Mouse (Mus musculus) brain, embryonic 14.5 days (tissue): ENCODE measurements around the gene Banf1. TPM values are rescaled to one million over a fixed set of nuclear protein-coding genes. Genes with fewer than 3 reads are reported as not detected.
A peak's percentile ranks its signal among the peaks of the same experiment; 100 is the strongest.

Experiments
- DNase-seq: peaks from one replicate; pipeline ENCODE4 v3.0.0-alpha.2; 2011; ENCODE audit warnings: low read depth
- CTCF ChIP-seq: fragments of 200-500 bp; IDR thresholded peaks from 2 replicates; pipeline ENCODE4 v1.5.1; 2012; ENCODE audit warnings: inconsistent platforms, mild to moderate bottlenecking, moderate library complexity, borderline replicate concordance; ENCODE audit not compliant: insufficient read depth, insufficient read length; ENCODE audit errors: extremely low read depth
- POLR2A ChIP-seq: fragments of 200-500 bp; IDR thresholded peaks from 2 replicates; pipeline ENCODE4 v1.6.1; 2012; ENCODE audit warnings: mild to moderate bottlenecking, inconsistent platforms, borderline replicate concordance; ENCODE audit not compliant: poor library complexity, insufficient read depth, insufficient read length, severe bottlenecking; ENCODE audit errors: extremely low read depth
- polyA plus RNA-seq: library from polyadenylated mRNA; depleted of rRNA; stranded (reverse); fragments of >200 nt; gene quantifications from 2 replicates; pipeline ENCODE4 v1.2.3, GENCODE M21; 2012

Banf1 gene
- polyA plus RNA-seq, 1 experiment = 181 TPM

DNA sequence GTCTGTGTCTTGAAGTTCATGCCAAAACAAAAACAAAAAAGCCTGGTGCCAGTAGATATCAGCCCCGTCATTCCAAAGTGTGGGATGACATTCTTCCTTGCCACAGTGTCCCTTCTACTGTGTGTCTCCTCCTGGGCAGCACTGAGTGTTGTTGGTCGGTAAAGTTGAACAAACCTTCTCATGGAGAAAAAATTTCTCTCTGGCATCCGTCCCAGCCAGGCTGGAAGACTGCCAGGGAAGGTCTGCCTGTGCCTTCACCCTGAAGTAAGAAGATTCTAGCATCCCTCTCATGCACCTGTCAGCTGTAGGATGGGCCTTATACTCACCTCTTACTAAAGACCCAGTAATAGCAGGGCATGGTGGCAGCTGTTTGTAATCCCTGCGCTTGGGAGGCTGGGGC lies 25.9 kb upstream of the Banf1 start:
- TF ChIP-seq POLR2A = no peak
- no peak for TF ChIP-seq CTCF

DNA sequence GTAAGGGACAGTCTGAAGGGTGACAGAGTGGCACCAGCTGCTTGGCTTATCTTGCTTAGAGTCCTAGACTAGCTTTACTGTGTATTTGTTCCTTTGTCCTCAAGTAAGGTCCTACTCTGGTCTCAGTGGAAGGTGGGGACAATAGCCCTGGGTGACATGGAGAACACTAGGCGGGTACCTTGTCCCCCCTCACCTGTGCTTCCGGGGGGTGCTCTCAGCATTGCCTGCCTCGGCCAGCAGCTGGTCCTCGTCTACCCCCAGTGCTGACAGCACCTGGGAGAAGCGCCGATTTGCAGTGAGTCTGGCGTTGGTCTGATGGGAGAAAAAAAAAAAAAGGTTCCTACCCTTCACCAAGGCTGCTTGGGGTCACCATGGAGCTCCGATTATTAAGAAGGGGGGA lies 23.4 kb upstream of the Banf1 start:
- DNase-seq = no peak
- no peak for TF ChIP-seq POLR2A
- TF ChIP-seq CTCF = no peak

More for the DNA sequence above, 25.9 kb upstream of the Banf1 start:
- DNase-seq = peak; percentile 35

DNA sequence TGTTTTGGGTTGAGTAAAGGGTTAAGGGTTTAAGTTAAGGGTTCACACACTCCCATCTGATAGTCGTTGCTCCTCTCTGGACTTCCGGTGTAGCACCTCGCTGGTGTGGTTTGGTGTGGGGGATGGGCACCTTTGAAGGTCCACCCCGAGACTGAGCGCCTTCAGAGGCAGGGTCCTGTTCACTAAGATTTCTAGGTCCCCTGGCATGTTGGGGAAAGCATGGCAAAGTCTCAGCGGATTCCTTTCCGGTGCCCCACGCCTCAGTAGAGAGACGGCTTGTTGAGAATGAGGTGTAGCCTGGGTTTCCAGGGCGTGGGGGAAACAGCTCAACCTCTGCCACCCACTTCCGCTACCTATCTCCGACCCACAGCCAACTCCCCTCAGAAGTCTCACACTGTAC lies 22.7 kb upstream of the Banf1 start:
- no peak for DNase-seq
- no peak for TF ChIP-seq CTCF
- no peak for TF ChIP-seq POLR2A

DNA sequence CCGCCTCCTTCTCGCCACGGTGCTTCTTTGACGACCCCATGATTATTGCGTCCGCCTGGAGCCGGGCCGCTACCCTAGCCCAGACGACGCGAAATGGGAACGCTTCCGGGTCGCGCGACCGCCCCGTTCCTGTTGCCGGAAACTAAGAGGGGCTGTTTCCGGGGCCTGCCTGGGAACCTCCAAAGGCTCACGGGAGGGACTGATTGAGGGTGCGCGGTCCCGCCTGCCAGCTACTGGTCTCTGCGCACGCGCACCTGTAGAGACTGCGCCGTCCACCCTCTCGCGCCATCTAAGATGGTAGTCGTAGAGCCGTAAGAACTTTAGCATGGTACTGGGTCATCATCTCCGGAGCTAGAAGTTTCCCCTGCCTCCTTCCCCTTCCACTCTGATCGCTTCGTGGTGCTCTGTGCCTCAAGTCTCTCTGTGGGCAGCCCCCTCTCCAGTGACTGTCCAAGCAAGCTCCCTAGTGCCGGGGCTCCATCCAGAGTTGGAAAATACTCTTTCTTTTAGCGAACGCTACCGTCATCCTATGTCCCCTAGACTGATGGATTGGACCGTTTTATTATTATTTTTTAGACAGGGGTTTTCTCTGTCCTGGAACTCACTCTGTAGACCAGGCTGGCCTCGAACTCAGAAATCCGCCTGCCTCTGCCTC lies 21.7 kb upstream of the Banf1 start, which contains the start of gene Sart1:
Gene Sart1 (minus strand): TSS at position 116 of the 655 bp plus-strand sequence.
- peak; percentile 99 for DNase-seq
- TF ChIP-seq POLR2A (peak; percentile 40; the same call in 1 of the 2 replicates), CTCF (no peak)

- peak; percentile 21 for DNase-seq
Measured at GRCm38 (mm10) chr19:5388011-5388441, 21.1 kb upstream of the Banf1 start.

DNA sequence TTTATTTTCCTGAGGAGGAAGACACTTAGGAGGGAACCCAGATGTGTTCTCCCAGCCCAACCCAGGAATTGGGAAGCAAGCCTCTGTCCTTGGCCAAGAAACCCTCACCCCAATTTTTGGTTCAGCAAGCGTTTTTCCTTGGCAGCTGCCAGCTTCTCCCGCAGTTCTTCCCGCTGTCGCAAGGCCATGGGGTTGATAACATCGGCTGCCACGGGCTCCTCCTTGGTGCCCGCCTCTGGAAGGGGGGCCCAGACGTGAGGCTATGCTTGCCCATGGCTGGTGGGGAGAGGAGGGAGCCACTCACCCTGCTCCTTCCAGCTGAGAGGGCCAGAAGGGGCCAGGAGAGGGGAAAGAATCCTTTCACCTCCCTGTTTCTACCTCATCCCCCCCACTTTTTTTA lies 17.7 kb upstream of the Banf1 start:
- TF ChIP-seq POLR2A (no peak), CTCF (no peak)
- no peak for DNase-seq

More at GRCm38 (mm10) chr19:5388011-5388441, 21.1 kb upstream of the Banf1 start:
- TF ChIP-seq CTCF (no peak), POLR2A (no peak)

DNA sequence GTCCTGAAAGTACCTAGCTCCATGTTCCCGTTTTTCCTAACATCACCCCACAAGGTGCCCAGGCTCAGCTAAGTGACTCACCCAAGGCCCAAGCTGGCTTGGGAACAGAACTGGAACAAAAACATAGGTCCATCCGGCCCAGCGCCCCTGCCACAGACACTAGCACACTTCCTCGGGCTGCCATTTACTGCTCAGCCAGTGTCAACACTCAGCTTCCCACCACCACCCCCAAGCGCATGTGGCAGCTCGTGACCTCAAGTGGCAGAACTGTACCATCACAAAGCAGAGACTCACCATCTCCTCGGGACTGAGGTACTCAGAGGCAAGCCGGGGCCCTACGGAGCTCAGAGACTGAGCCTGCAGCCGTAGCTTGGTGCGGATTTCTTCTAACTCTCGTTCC lies 16.4 kb upstream of the Banf1 start:
- DNase-seq = no peak
- TF ChIP-seq POLR2A (no peak), CTCF (no peak)

GRCm38 (mm10) chr19:5377446-5377845 lies 10.5 kb upstream of the Banf1 start:
- TF ChIP-seq POLR2A = no peak
- no peak for TF ChIP-seq CTCF
- DNase-seq = peak; percentile 20

DNA sequence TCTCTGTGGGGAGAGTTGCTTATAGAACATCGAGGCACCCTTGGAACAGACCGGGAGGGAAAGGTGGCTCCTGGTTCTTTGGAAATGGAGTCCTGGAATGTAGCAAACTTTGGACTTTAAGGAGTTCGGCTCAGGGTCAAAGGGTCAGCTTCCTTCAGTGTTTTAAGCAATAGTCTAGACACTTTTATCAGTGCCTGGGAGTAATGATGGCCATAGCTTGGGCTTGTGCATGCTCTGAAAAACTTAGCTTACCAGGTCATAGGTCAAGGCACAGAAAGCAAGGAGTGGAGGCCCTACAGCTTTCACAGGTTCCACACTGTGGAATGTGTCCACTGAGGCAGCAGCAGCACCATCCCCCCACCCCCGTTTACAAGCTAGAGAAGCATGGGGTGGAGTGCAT lies 7.8 kb upstream of the Banf1 start:
- no peak for DNase-seq
- TF ChIP-seq POLR2A (no peak), CTCF (no peak)

- no peak for TF ChIP-seq POLR2A
- no peak for TF ChIP-seq CTCF
- DNase-seq = no peak
Measured at GRCm38 (mm10) chr19:5374177-5374576, 7.2 kb upstream of the Banf1 start.

DNA sequence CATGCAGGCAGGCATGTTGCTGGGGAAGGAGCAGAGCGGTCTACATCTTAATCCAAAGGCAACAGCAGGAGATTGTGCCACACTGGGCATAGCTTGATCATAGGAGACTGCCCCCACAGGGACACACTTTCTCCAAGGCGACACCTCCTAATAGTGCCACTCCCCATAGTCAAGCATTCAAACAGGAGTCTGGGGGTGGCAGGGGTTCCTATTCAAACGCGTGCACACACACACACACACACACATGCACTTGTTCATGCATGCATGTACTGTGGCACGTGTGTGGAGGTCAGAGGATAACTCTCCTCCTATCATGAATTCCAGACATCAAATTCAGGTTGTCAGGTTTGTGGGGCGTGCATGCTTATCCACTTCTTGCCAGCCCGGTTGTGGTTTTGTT lies 5.8 kb upstream of the Banf1 start:
- DNase-seq = no peak
- TF ChIP-seq POLR2A (no peak), CTCF (no peak)

GRCm38 (mm10) chr19:5370932-5371331 lies 4.0 kb upstream of the Banf1 start:
- DNase-seq = no peak
- TF ChIP-seq CTCF (no peak), POLR2A (no peak)
